Mouse (Mus musculus): ENCODE results near the gene Slit3.

GRCm38 (mm10) chr11:35535027-35535426, 414.0 kb downstream of the Slit3 start:
- TF ChIP-seq POLR2A (IDR thresholded peaks at IDR 0.05; ENCODE audit: low read depth, low read length) (no peak), CTCF (IDR thresholded peaks at IDR 0.05; ENCODE audit: borderline replicate concordance, insufficient read depth, low read length) (no peak)
